Mouse (Mus musculus): Measurements from ENCODE around the gene Ly6g6c.

Gene Ly6g6c

GRCm38 (mm10) chr17:35057090-35057489 is 8.1 kb upstream of the Ly6g6c start:
- DNase-seq (ENCODE audit: low spot score), result no peak

- DNase-seq (ENCODE audit: low spot score), result no peak
Measured at GRCm38 (mm10) chr17:35058316-35058715, 6.9 kb upstream of the Ly6g6c start.

GRCm38 (mm10) chr17:35058911-35059892 is 6.0 kb upstream of the Ly6g6c start, which contains the start of gene Ddah2:
TSS of gene Ddah2 (plus strand) at chr17:35059035.
- DNase-seq (ENCODE audit: low spot score), result peak; percentile 71

GRCm38 (mm10) chr17:35060071-35060470 is 5.1 kb upstream of the Ly6g6c start:
- no peak for DNase-seq (ENCODE audit: low spot score)

DNA sequence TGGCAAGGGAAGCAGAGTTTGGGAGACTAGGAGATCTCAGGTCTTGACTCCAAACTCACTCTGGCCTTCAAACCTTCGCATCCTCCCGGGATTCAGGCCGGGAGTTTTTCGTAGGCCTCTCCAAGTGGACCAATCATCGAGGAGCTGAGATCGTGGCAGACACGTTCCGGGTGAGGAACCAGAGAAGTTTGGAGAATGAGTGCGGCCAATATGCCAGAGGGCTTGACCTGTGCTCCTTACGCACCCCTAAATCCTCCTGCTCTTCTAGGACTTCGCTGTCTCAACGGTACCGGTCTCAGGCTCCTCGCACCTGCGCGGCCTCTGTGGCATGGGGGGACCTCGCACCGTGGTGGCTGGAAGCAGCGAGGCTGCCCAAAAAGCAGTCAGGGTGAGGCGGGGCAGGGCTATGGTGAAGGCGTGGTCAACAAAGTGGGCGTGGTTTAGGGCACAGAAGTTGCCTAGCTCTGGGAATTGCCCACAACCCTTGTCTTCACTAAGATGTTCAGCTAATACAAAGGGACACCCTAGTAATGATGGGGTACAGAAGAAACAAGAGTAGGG is 4.4 kb upstream of the Ly6g6c start:
- peak; percentile 49 for DNase-seq (ENCODE audit: low spot score)

DNA sequence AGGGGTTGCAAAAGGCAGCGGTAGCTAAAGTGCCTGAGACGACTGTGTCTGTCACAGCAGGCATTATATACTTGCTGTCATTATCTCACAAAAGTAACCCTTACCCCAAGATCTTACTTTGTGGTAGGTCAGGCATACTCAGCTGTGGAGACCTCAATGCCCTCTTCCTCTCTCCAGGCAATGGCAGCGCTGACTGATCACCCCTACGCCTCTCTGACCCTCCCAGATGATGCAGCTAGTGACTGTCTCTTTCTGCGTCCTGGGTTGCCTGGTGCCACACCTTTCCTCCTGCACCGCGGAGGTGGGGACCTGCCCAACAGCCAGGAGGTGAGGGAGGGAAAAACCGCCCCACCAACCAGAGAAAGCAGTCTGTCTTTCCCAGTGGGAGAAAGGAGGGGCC is 3.9 kb upstream of the Ly6g6c start:
- no peak for DNase-seq (ENCODE audit: low spot score)

DNA sequence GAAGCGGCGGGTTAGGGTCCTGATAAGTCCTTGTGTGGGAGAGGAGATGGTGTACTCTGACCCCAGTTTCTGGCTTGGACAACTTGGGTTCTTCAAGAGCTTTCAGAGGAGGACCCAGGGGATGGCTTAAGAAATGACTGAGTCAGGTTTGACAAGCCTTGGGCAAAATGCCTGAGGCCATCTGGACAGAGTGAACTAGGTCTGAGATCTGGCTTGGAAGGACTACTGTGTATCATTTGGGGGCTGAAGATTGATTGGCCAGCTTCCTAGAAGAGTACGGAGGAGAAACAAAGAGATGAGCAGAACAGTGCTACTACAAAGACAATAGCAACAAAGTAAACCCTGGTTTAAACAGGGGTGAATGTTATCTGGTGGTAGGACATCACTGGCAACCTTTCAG is 1.7 kb upstream of the Ly6g6c start:
- DNase-seq (ENCODE audit: low spot score), result no peak

- no peak for DNase-seq (ENCODE audit: low spot score)
Measured at GRCm38 (mm10) chr17:35064378-35064877, 760 bp upstream of the Ly6g6c start.

GRCm38 (mm10) chr17:35066084-35066483 is 896 bp downstream of the Ly6g6c start, which contains the start of gene Mpig6b:
TSS of gene Mpig6b (minus strand) at chr17:35066184.
- no peak for DNase-seq (ENCODE audit: low spot score)

- DNase-seq (ENCODE audit: low spot score), result no peak
Measured at GRCm38 (mm10) chr17:35068213-35068914, 3.2 kb downstream of the Ly6g6c start.

- DNase-seq (ENCODE audit: low spot score), result no peak
Measured at GRCm38 (mm10) chr17:35070556-35071229, 5.5 kb downstream of the Ly6g6c start.

DNA sequence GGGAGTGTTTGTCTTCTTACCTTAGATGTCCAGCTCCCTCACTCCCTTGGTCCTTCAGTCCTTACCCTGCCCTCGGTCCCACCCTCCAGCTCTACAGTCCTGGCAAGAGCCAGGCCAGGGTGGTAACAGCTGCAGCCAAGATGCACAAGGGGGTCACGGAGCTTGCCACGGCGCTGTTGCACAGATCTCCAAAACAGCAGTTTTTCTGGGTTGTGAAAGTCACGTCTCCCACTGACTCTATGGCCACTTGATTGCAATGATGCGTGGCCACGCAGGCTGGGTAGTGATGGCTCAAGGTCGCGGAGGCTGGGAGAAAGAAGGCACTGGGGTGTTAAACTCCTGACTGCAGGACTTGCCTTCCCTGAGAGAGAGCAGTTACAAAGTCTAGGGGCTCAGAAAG is 6.3 kb downstream of the Ly6g6c start:
- no peak for DNase-seq (ENCODE audit: low spot score)

DNA sequence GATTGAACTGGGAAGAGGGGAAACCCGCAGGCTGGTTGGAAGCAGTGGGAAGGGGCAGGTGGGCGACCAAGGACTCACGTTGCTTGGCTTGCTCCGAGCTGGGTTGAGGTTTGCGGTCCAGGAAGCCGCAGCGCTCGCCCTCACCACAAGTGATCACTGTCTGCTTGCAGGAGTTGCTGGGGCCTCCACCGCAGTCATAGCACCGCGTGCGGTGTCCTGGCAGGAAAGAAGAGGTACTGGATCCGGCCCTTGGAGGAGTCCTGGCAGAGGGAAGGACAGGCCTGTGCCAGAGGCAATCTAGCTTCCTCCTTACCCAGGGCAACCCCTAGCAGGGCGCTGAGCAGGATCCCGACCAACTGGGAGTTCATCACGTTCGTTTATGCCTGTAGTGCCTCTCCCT is 8.9 kb downstream of the Ly6g6c start:
- DNase-seq (ENCODE audit: low spot score), result no peak

- no peak for DNase-seq (ENCODE audit: low spot score)
Measured at GRCm38 (mm10) chr17:35076507-35077176, 11.5 kb downstream of the Ly6g6c start, which contains the start of gene Ly6g6e. TSS of gene Ly6g6e (plus strand) at chr17:35076902.

DNA sequence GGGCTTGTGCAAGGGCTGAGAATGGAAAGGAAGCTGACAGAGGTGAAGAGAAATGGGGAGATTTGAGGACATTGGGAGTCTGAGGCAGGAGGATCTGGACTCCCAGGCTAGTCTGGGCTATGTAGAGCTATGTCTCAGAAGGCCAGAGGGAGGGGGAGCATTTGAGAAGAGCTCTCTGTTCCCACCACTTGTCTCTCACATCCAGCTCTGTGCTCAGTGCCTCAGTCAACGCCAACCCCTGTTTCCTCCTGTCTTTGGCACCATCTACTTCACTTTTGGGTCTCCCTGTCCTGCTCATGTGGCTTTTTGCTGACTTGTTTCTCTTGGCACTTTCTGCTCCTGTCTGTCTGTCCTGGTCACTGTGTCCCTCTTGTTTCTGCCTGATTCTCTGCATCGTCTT is 12.1 kb downstream of the Ly6g6c start:
- no peak for DNase-seq (ENCODE audit: low spot score)

- DNase-seq (ENCODE audit: low spot score), result no peak
Measured at GRCm38 (mm10) chr17:35077786-35078233, 12.6 kb downstream of the Ly6g6c start, which contains the start of gene Ly6g6d. TSS of gene Ly6g6d (minus strand) at chr17:35078065.

DNA sequence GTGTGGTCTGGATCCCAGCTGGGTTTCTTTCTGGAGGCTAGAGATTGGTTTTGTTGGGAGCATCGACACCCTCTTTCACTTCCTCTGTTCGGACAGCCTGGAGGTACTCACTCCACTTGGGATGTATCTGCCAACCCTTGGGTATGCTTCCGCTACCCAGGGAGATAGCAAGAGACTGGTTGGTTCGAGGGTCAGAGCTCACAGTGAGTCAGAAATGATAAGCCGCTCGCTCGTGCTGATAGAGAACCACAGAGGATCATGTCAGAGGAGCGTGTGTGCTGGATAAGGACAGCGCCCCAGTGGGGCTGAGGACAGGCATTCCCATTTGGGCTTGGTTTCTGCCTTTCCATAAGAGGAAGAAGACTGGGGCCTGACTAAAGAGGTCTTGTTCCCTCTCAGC is 14.6 kb downstream of the Ly6g6c start:
- DNase-seq (ENCODE audit: low spot score), result peak; percentile 80

DNA sequence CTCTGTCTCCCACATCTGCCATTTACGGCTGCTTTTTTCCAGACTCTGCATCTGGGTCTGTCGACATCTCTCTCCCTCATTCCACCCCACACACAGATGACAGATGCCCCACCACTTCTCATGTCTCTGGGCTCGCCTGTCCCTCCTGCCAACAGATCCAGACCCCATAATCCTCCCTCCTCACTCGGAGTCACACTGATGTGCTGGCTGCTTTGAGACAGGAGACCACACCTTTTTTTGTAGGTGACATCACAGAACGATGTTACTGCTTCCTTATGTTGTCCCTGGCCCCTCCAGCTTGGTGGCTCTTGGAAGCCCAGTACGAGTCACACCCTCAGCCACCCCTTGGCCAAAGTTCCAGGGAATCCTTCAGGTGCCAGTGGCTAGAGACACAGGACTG is 15.1 kb downstream of the Ly6g6c start:
- peak; percentile 45 for DNase-seq (ENCODE audit: low spot score)

DNA sequence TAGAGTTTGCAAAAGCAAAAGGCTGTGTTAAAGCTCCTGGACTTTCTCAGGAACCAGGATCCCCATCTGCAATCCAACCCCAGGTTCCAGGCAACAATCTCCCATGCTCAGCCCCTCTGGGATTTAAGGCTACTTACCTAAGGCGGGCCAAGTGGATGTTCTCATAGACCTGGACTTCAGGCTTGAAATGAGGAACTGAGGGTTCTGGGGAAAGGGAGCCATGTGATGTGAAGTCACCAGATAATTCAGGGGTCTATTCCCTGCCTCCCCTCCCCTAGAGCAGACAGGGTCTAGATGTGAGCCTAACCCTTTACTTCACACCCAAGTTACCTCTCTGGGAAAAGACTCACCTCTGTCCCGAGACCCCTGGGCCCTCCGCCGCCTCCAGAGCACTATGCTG is 15.5 kb downstream of the Ly6g6c start:
- DNase-seq (ENCODE audit: low spot score), result no peak

DNA sequence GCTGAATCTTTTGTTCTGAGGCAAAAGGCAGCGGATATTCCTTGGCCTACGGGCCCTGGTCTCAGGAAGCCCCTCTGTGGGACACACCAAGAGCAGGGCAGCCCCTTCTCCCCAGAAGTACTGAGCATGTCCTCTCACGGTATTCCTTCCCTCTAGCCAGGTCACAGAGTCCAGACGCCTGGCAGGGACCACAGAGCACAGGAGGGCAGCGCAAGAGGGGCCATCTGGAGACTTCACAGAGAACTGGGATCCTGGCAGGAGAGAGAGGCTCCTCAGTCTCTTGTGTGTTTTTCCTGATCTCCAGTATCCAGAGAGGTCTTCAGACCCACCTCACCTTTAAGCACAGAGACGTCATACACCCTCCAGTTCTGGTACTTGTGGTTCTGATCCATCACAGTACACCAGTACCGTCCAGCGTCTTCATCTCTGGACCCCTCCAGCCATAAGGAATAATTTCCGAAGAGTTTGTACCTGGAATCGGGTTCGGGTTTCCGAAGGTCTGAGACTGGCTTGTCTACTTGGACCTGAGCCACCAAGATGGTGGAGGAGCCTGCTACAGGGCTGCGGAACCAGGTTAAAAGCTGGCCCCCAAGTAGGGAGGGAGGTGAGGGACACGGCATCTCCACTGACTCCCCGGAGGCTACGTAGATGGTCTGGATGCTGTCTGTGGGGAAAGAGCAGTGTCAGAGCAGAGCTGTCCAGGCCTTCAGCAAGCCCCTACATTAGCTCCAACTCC is 17.8 kb downstream of the Ly6g6c start:
- DNase-seq (ENCODE audit: low spot score), result no peak
